Mouse (Mus musculus) liver, embryonic 15.5 days (tissue): ENCODE measurements at regions not wholly inside any gene's neighbourhood (a gene's known extent, or its start where the extent isn't known, plus 50 kb on each side); places are given as distances from the start of the nearest gene placed in this dataset.
A peak's percentile ranks its signal among the peaks of the same experiment; 100 is the strongest.

Source experiments
- ATAC-seq: fragments of 200-750 bp; cut with Nextera tagmentation; 2 replicates; pipeline ENCODE4 v1.8.0; 2017; ENCODE audit warnings: moderate number of reproducible peaks, mild to moderate bottlenecking, moderate library complexity; ENCODE audit not compliant: insufficient read depth
- H3K27ac ChIP-seq: fragments of 300-500 bp; sonication (generic); replicated peaks from 2 replicates; pipeline ENCODE4 v1.5.1; 2015; ENCODE audit warnings: mild to moderate bottlenecking, inconsistent platforms
- H3K27me3 ChIP-seq: fragments of 300-500 bp; sonication (generic); 2 replicates; pipeline ENCODE4 v1.6.1; 2015; ENCODE audit warnings: mild to moderate bottlenecking, inconsistent platforms
- H3K36me3 ChIP-seq: fragments of 300-500 bp; sonication (generic); replicated peaks from 2 replicates; pipeline ENCODE4 v1.6.1; 2015; ENCODE audit warnings: moderate library complexity, mild to moderate bottlenecking, inconsistent platforms
- H3K4me1 ChIP-seq: fragments of 300-500 bp; sonication (generic); replicated peaks from 2 replicates; pipeline ENCODE4 v1.6.1; 2015; ENCODE audit warnings: inconsistent platforms
- H3K4me2 ChIP-seq: fragments of 300-500 bp; sonication (generic); 2 replicates; pipeline ENCODE4 v1.6.1; 2015; ENCODE audit warnings: moderate library complexity, mild to moderate bottlenecking, inconsistent platforms
- H3K4me3 ChIP-seq: fragments of 300-500 bp; sonication (generic); replicated peaks from 2 replicates; pipeline ENCODE4 v1.5.1; 2015; ENCODE audit warnings: mild to moderate bottlenecking, inconsistent platforms
- H3K9ac ChIP-seq: fragments of 300-500 bp; sonication (generic); 2 replicates; pipeline ENCODE4 v1.6.1; 2015; ENCODE audit warnings: moderate library complexity, mild to moderate bottlenecking, inconsistent platforms
- H3K9me3 ChIP-seq: fragments of 300-500 bp; sonication (generic); replicated peaks from 2 replicates; pipeline ENCODE4 v1.6.1; 2016; ENCODE audit warnings: inconsistent platforms
- WGBS: fragments of 180-500 bp; shearing (Covaris S2); methylation state at CpG from one replicate; pipeline ENCODE4 v1.1.7; 2015; ENCODE audit warnings: mixed read lengths; ENCODE audit not compliant: insufficient replicate concordance; 5-methylcytosine and 5-hydroxymethylcytosine counted together

GRCm38 (mm10) chr6:144940871-144941380 lies 135.1 kb downstream of the Bcat1 start:
- Histone ChIP-seq H3K9ac (no peak overlapping the region), H3K9me3 (no peaks in the 10 kb centered on the region), H3K36me3 (no peaks in the 10 kb centered on the region), H3K27me3 (no peaks in the 10 kb centered on the region), H3K4me2 (no peak overlapping the region), H3K4me1 (no peaks in the 10 kb centered on the region), H3K4me3 (no peak overlapping the region), H3K27ac (no peak overlapping the region)
- ATAC-seq = no peak
- 84% methylated on average over 14 of the region's 14 CpGs for WGBS

- ATAC-seq = no peak
- no peaks in the 10 kb centered on the region for H3K36me3 ChIP-seq
- no peak overlapping the region for H3K4me3 ChIP-seq
- 73% methylated on average over 12 of the region's 12 CpGs for WGBS
- H3K27ac ChIP-seq = no peak overlapping the region
- H3K27me3 ChIP-seq = no peaks in the 10 kb centered on the region
- H3K4me1 ChIP-seq = no peaks in the 10 kb centered on the region
- no peak overlapping the region for H3K9ac ChIP-seq
- no peaks in the 10 kb centered on the region for H3K9me3 ChIP-seq
- H3K4me2 ChIP-seq = no peak overlapping the region
Measured at GRCm38 (mm10) chr6:144938613-144939236, 137.3 kb downstream of the Bcat1 start.

GRCm38 (mm10) chr6:144937211-144937610 lies 138.8 kb downstream of the Bcat1 start:
- H3K4me1 ChIP-seq = no peaks in the 10 kb centered on the region
- H3K4me2 ChIP-seq = no peak overlapping the region
- 77% methylated on average over 7 of the region's 7 CpGs for WGBS
- H3K27ac ChIP-seq = no peak overlapping the region
- no peaks in the 10 kb centered on the region; the same call in 1 of the 2 replicates for H3K9me3 ChIP-seq
- H3K36me3 ChIP-seq = no peaks in the 10 kb centered on the region
- no peak for ATAC-seq
- H3K4me3 ChIP-seq = no peak overlapping the region
- H3K9ac ChIP-seq = no peak overlapping the region
- no peaks in the 10 kb centered on the region for H3K27me3 ChIP-seq

- H3K36me3 ChIP-seq = no peaks in the 10 kb centered on the region
- H3K9ac ChIP-seq = no peak overlapping the region
- 64% methylated on average over 6 of the region's 6 CpGs for WGBS
- no peaks in the 10 kb centered on the region for H3K27me3 ChIP-seq
- no peak overlapping the region for H3K4me2 ChIP-seq
- H3K27ac ChIP-seq = no peak overlapping the region
- ATAC-seq = no peak
- no peaks in the 10 kb centered on the region; the same call in 1 of the 2 replicates for H3K9me3 ChIP-seq
- H3K4me3 ChIP-seq = no peak overlapping the region
- H3K4me1 ChIP-seq = no peaks in the 10 kb centered on the region
Measured at GRCm38 (mm10) chr6:144933722-144934235, 142.2 kb downstream of the Bcat1 start.

- Histone ChIP-seq H3K4me3 (no peak overlapping the region), H3K27me3 (no peaks in the 10 kb centered on the region), H3K27ac (no peak overlapping the region), H3K4me1 (no peaks in the 10 kb centered on the region), H3K9me3 (no peaks in the 10 kb centered on the region; the same call in 1 of the 2 replicates), H3K9ac (no peak overlapping the region), H3K36me3 (no peaks in the 10 kb centered on the region), H3K4me2 (no peak overlapping the region)
- ATAC-seq = no peak
- WGBS = 56% methylated on average over 7 of the region's 7 CpGs
Measured at GRCm38 (mm10) chr6:144932402-144932801, 143.6 kb downstream of the Bcat1 start.

DNA sequence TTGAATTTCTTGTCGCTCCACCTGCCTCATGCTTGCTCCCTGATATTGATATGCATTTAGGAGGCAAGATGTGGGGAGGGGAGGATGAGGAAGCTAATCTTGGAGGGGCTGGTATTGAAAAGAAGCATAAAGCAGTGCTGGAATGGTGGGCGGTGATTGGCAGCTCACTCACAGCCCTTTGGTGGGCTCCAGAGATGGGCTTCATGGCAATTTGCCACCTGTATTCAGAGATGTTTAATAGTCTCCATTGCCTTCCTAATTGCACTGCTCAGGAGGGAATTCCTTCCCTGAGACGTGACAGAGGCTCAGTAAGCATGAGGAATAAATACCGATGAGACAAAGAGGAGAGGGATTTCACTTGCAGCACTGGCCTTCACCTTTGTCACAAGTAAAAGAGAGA lies 146.0 kb downstream of the Bcat1 start:
- H3K9me3 ChIP-seq = no peaks in the 10 kb centered on the region; the same call in 1 of the 2 replicates
- no peaks in the 10 kb centered on the region for H3K27me3 ChIP-seq
- no peak overlapping the region for H3K9ac ChIP-seq
- no peaks in the 10 kb centered on the region for H3K36me3 ChIP-seq
- H3K4me3 ChIP-seq = no peak overlapping the region
- no peaks in the 10 kb centered on the region for H3K4me1 ChIP-seq
- no peak overlapping the region for H3K4me2 ChIP-seq
- WGBS = 71% methylated on average over 4 of the region's 4 CpGs
- no peak overlapping the region for H3K27ac ChIP-seq
- no peak for ATAC-seq

DNA sequence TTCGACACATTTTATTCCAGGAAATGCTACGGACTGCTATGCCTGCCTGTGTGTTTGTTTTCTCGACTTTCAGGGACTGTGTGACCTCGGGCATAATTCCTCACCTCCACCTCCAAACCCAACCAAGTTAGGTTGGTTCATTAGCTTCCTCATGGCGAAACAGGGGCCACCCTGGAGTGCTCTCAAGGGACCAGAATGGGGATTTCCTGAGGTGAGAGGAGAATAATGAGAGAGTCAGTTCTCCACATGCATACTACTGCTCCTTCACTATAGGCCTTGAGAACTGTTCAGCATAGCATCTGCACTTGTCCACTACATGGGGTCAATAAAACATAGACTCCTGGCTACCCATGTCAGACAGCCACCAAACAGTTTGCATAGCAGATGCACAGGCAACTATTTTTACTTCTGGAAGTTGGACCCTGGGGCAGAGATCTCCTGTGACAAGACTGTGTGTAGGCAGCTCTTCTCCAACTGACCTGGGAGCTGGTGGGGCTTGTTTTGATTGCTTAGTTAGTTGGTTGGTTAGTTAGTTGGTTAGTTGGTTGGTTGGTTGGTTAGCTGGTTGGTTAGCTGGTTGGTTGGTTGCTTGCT lies 146.6 kb downstream of the Bcat1 start:
- Histone ChIP-seq H3K4me3 (no peak overlapping the region), H3K27me3 (no peaks in the 10 kb centered on the region), H3K4me1 (no peaks in the 10 kb centered on the region), H3K9ac (no peak overlapping the region), H3K9me3 (no peaks in the 10 kb centered on the region; the same call in 1 of the 2 replicates), H3K36me3 (no peaks in the 10 kb centered on the region), H3K4me2 (no peak overlapping the region), H3K27ac (no peak overlapping the region)
- 54% methylated on average over 5 of the region's 5 CpGs for WGBS
- ATAC-seq = peak; percentile 45; the same call in 1 of the 2 replicates

DNA sequence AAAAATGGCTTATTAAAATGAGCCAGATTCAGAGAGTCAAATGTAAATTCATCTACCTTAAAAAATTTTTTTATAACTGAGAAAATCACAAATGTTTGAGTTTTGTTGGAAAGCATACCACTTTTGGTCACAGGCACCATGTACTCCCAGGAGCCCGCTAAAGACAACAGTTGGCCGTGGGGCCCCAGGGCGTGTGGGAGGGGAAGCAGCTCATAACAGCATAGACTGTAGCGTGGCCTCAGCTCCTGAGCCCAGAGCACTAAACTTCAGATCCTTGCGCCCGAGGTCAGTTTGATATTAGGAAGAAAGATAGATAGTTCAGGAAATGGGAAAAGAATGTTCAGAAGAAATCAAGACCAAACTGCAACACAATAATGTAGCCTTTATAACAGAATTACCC lies 145.8 kb upstream of the Sox5 start:
- Histone ChIP-seq H3K9me3 (no peaks in the 10 kb centered on the region; the same call in 1 of the 2 replicates), H3K36me3 (no peaks in the 10 kb centered on the region), H3K4me2 (no peak overlapping the region), H3K27me3 (no peaks in the 10 kb centered on the region), H3K4me3 (no peak overlapping the region), H3K4me1 (no peaks in the 10 kb centered on the region), H3K27ac (no peak overlapping the region), H3K9ac (no peak overlapping the region)
- WGBS = 47% methylated on average over 6 of the region's 6 CpGs
- ATAC-seq = no peak

GRCm38 (mm10) chr6:144922762-144923161 lies 141.0 kb upstream of the Sox5 start:
- Histone ChIP-seq H3K9me3 (no peaks in the 10 kb centered on the region), H3K9ac (no peak overlapping the region), H3K4me1 (no peaks in the 10 kb centered on the region), H3K27me3 (no peaks in the 10 kb centered on the region), H3K36me3 (no peaks in the 10 kb centered on the region), H3K4me2 (no peak overlapping the region), H3K27ac (no peak overlapping the region), H3K4me3 (no peak overlapping the region)
- 64% methylated on average over 3 of the region's 3 CpGs for WGBS
- no peak for ATAC-seq

GRCm38 (mm10) chr6:144919750-144920149 lies 138.0 kb upstream of the Sox5 start:
- Histone ChIP-seq H3K4me1 (peaks cover 8% of the 10 kb centered on the region), H3K9me3 (no peaks in the 10 kb centered on the region), H3K36me3 (no peaks in the 10 kb centered on the region), H3K4me2 (no peak overlapping the region), H3K9ac (no peak overlapping the region), H3K27me3 (no peaks in the 10 kb centered on the region), H3K4me3 (no peak overlapping the region), H3K27ac (0 out of 2 replicates have a peak overlapping the region, but pooled peaks have one; percentile 19)
- 12% methylated on average over 5 of the region's 5 CpGs for WGBS
- no peak for ATAC-seq

GRCm38 (mm10) chr6:144917128-144917527 lies 135.4 kb upstream of the Sox5 start:
- ATAC-seq = peak; percentile 40; the same call in 1 of the 2 replicates
- H3K4me1 ChIP-seq = peaks cover 8% of the 10 kb centered on the region
- no peak overlapping the region for H3K9ac ChIP-seq
- H3K36me3 ChIP-seq = no peaks in the 10 kb centered on the region
- H3K4me2 ChIP-seq = no peak overlapping the region
- no peak overlapping the region for H3K4me3 ChIP-seq
- no peak overlapping the region for H3K27ac ChIP-seq
- WGBS = 14% methylated on average over 8 of the region's 8 CpGs
- H3K27me3 ChIP-seq = no peaks in the 10 kb centered on the region
- H3K9me3 ChIP-seq = no peaks in the 10 kb centered on the region
